Mouse (Mus musculus): Measurements from ENCODE around the gene Unc119. TPM values are rescaled to one million over a fixed set of nuclear protein-coding genes. Genes with fewer than 3 reads are reported as not detected.

Unc119 gene
- polyA plus RNA-seq, 1 experiment from 2014 or later: 68.6 TPM

GRCm38 (mm10) chr11:78380351-78380750 lies 37.1 kb downstream of the Unc119 start:
- H3K36me3 ChIP-seq (ENCODE audit: control insufficient read depth, insufficient read depth): no peaks in the 10 kb centered on the region
- H3K27me3 ChIP-seq (replicated peaks; ENCODE audit: control insufficient read depth, insufficient read depth, low read length): no peaks in the 10 kb centered on the region
- H3K4me1 ChIP-seq (replicated peaks; ENCODE audit: control insufficient read depth, insufficient read depth, low read length): no peaks in the 10 kb centered on the region
- H3K4me2 ChIP-seq (ENCODE audit: low read length): no peak overlapping the region
- no peak overlapping the region for H3K9ac ChIP-seq (replicated peaks; ENCODE audit: low read depth, low read length)
- 54% methylated on average over 4 of the region's 4 CpGs for WGBS
- no peak for ATAC-seq
- no peaks in the 10 kb centered on the region for H3K9me3 ChIP-seq (ENCODE audit: control insufficient read depth, low read length)
- no peak overlapping the region for H3K4me3 ChIP-seq (replicated peaks; ENCODE audit: low read length)
- H3K27ac ChIP-seq (ENCODE audit: low read length): no peak overlapping the region

GRCm38 (mm10) chr11:78380996-78381395 lies 37.7 kb downstream of the Unc119 start:
- H3K27me3 ChIP-seq (replicated peaks; ENCODE audit: control insufficient read depth, insufficient read depth, low read length): no peaks in the 10 kb centered on the region
- no peak for ATAC-seq
- H3K4me1 ChIP-seq (replicated peaks; ENCODE audit: control insufficient read depth, insufficient read depth, low read length): no peaks in the 10 kb centered on the region
- no peak overlapping the region for H3K4me2 ChIP-seq (ENCODE audit: low read length)
- H3K9ac ChIP-seq (replicated peaks; ENCODE audit: low read depth, low read length): no peak overlapping the region
- no peak overlapping the region for H3K4me3 ChIP-seq (replicated peaks; ENCODE audit: low read length)
- 93% methylated on average over 3 of the region's 3 CpGs for WGBS
- H3K9me3 ChIP-seq (ENCODE audit: control insufficient read depth, low read length): no peaks in the 10 kb centered on the region
- no peak overlapping the region for H3K27ac ChIP-seq (ENCODE audit: low read length)
- H3K36me3 ChIP-seq (ENCODE audit: control insufficient read depth, insufficient read depth): no peaks in the 10 kb centered on the region

GRCm38 (mm10) chr11:78382286-78382685 lies 39.0 kb downstream of the Unc119 start:
- H3K4me2 ChIP-seq (ENCODE audit: low read length): no peak overlapping the region
- 79% methylated on average over 7 of the region's 7 CpGs for WGBS
- no peak overlapping the region for H3K4me3 ChIP-seq (replicated peaks; ENCODE audit: low read length)
- H3K4me1 ChIP-seq (replicated peaks; ENCODE audit: control insufficient read depth, insufficient read depth, low read length): no peaks in the 10 kb centered on the region
- no peaks in the 10 kb centered on the region for H3K36me3 ChIP-seq (ENCODE audit: control insufficient read depth, insufficient read depth)
- H3K27ac ChIP-seq (ENCODE audit: low read length): no peak overlapping the region
- no peak for ATAC-seq
- H3K9ac ChIP-seq (replicated peaks; ENCODE audit: low read depth, low read length): no peak overlapping the region
- H3K27me3 ChIP-seq (replicated peaks; ENCODE audit: control insufficient read depth, insufficient read depth, low read length): no peaks in the 10 kb centered on the region
- no peaks in the 10 kb centered on the region for H3K9me3 ChIP-seq (ENCODE audit: control insufficient read depth, low read length)

GRCm38 (mm10) chr11:78382701-78383100 lies 39.4 kb downstream of the Unc119 start:
- H3K4me1 ChIP-seq (replicated peaks; ENCODE audit: control insufficient read depth, insufficient read depth, low read length): no peaks in the 10 kb centered on the region
- no peak for ATAC-seq
- no peaks in the 10 kb centered on the region for H3K9me3 ChIP-seq (ENCODE audit: control insufficient read depth, low read length)
- no peaks in the 10 kb centered on the region for H3K36me3 ChIP-seq (ENCODE audit: control insufficient read depth, insufficient read depth)
- 30% methylated on average over 5 of the region's 5 CpGs for WGBS
- H3K4me3 ChIP-seq (replicated peaks; ENCODE audit: low read length): no peak overlapping the region
- H3K27me3 ChIP-seq (replicated peaks; ENCODE audit: control insufficient read depth, insufficient read depth, low read length): no peaks in the 10 kb centered on the region
- H3K27ac ChIP-seq (ENCODE audit: low read length): no peak overlapping the region
- no peak overlapping the region for H3K4me2 ChIP-seq (ENCODE audit: low read length)
- H3K9ac ChIP-seq (replicated peaks; ENCODE audit: low read depth, low read length): no peak overlapping the region

GRCm38 (mm10) chr11:78385776-78386175 lies 42.5 kb downstream of the Unc119 start:
- WGBS: 86% methylated on average over 10 of the region's 10 CpGs
- H3K9ac ChIP-seq (replicated peaks; ENCODE audit: low read depth, low read length): no peak overlapping the region
- no peaks in the 10 kb centered on the region for H3K36me3 ChIP-seq (ENCODE audit: control insufficient read depth, insufficient read depth)
- no peaks in the 10 kb centered on the region for H3K27me3 ChIP-seq (replicated peaks; ENCODE audit: control insufficient read depth, insufficient read depth, low read length)
- ATAC-seq: no peak
- no peaks in the 10 kb centered on the region for H3K4me1 ChIP-seq (replicated peaks; ENCODE audit: control insufficient read depth, insufficient read depth, low read length)
- no peaks in the 10 kb centered on the region for H3K9me3 ChIP-seq (ENCODE audit: control insufficient read depth, low read length)
- H3K27ac ChIP-seq (ENCODE audit: low read length): no peak overlapping the region
- no peak overlapping the region for H3K4me2 ChIP-seq (ENCODE audit: low read length)
- no peak overlapping the region for H3K4me3 ChIP-seq (replicated peaks; ENCODE audit: low read length)

GRCm38 (mm10) chr11:78386508-78387043 lies 43.3 kb downstream of the Unc119 start, which contains the start of gene Foxn1:
TSS of gene Foxn1 (minus strand) at chr11:78386558.
- WGBS: 83% methylated on average over 14 of the region's 14 CpGs
- H3K27ac ChIP-seq (ENCODE audit: low read length): no peak within 1 kb of the TSS
- H3K4me3 ChIP-seq (replicated peaks; ENCODE audit: low read length): no peak within 1 kb of the TSS
- H3K4me2 ChIP-seq (ENCODE audit: low read length): no peak within 1 kb of the TSS
- no peak within 1 kb of the TSS for H3K9ac ChIP-seq (replicated peaks; ENCODE audit: low read depth, low read length)
- no peaks in the 10 kb centered on the region for H3K4me1 ChIP-seq (replicated peaks; ENCODE audit: control insufficient read depth, insufficient read depth, low read length)
- no peak for ATAC-seq
- no peaks in the 10 kb centered on the region for H3K9me3 ChIP-seq (ENCODE audit: control insufficient read depth, low read length)
- no peaks in the 10 kb centered on the region for H3K27me3 ChIP-seq (replicated peaks; ENCODE audit: control insufficient read depth, insufficient read depth, low read length)
- H3K36me3 ChIP-seq (ENCODE audit: control insufficient read depth, insufficient read depth): no peaks in the 10 kb centered on the region

- Histone ChIP-seq H3K36me3 (ENCODE audit: control insufficient read depth, insufficient read depth) (no peaks in the 10 kb centered on the region), H3K4me3 (replicated peaks; ENCODE audit: low read length) (no peak overlapping the region), H3K27ac (ENCODE audit: low read length) (no peak overlapping the region), H3K4me2 (ENCODE audit: low read length) (no peak overlapping the region), H3K4me1 (replicated peaks; ENCODE audit: control insufficient read depth, insufficient read depth, low read length) (peaks cover 5% of the 10 kb centered on the region; the same call in 1 of the 2 replicates), H3K27me3 (replicated peaks; ENCODE audit: control insufficient read depth, insufficient read depth, low read length) (no peaks in the 10 kb centered on the region), H3K9me3 (ENCODE audit: control insufficient read depth, low read length) (no peaks in the 10 kb centered on the region), H3K9ac (replicated peaks; ENCODE audit: low read depth, low read length) (no peak overlapping the region)
- no peak for ATAC-seq
- 86% methylated on average over 3 of the region's 3 CpGs for WGBS
Observed at GRCm38 (mm10) chr11:78392728-78393127, 49.4 kb downstream of the Unc119 start.

GRCm38 (mm10) chr11:78396950-78397349 lies 53.7 kb downstream of the Unc119 start:
- Histone ChIP-seq H3K9ac (replicated peaks; ENCODE audit: low read depth, low read length) (no peak overlapping the region; the same call in 1 of the 2 replicates), H3K4me1 (replicated peaks; ENCODE audit: control insufficient read depth, insufficient read depth, low read length) (peaks cover 5% of the 10 kb centered on the region; the same call in 1 of the 2 replicates), H3K27ac (ENCODE audit: low read length) (no peak overlapping the region), H3K27me3 (replicated peaks; ENCODE audit: control insufficient read depth, insufficient read depth, low read length) (no peaks in the 10 kb centered on the region), H3K4me2 (ENCODE audit: low read length) (peak overlapping the region; percentile 44), H3K9me3 (ENCODE audit: control insufficient read depth, low read length) (no peaks in the 10 kb centered on the region), H3K36me3 (ENCODE audit: control insufficient read depth, insufficient read depth) (no peaks in the 10 kb centered on the region), H3K4me3 (replicated peaks; ENCODE audit: low read length) (0 out of 2 replicates have a peak overlapping the region, but pooled peaks have one; percentile 18)
- ATAC-seq: no peak
- 36% methylated on average over 11 of the region's 11 CpGs for WGBS

GRCm38 (mm10) chr11:78397397-78397796 lies 54.1 kb downstream of the Unc119 start:
- no peaks in the 10 kb centered on the region for H3K27me3 ChIP-seq (replicated peaks; ENCODE audit: control insufficient read depth, insufficient read depth, low read length)
- peak; percentile 47; the same call in 1 of the 2 replicates for ATAC-seq
- H3K4me3 ChIP-seq (replicated peaks; ENCODE audit: low read length): 0 out of 2 replicates have a peak overlapping the region, but pooled peaks have one; percentile 18
- H3K36me3 ChIP-seq (ENCODE audit: control insufficient read depth, insufficient read depth): no peaks in the 10 kb centered on the region
- peaks cover 5% of the 10 kb centered on the region; the same call in 1 of the 2 replicates for H3K4me1 ChIP-seq (replicated peaks; ENCODE audit: control insufficient read depth, insufficient read depth, low read length)
- no peak overlapping the region for H3K27ac ChIP-seq (ENCODE audit: low read length)
- no peaks in the 10 kb centered on the region for H3K9me3 ChIP-seq (ENCODE audit: control insufficient read depth, low read length)
- peak overlapping the region; percentile 44 for H3K4me2 ChIP-seq (ENCODE audit: low read length)
- 10% methylated on average over 18 of the region's 18 CpGs for WGBS
- no peak overlapping the region; the same call in 1 of the 2 replicates for H3K9ac ChIP-seq (replicated peaks; ENCODE audit: low read depth, low read length)

Measured in forebrain, embryonic 16.5 days (tissue).